Mouse (Mus musculus): ENCODE data around the gene Ap3b2. TPM values are rescaled to one million over a fixed set of nuclear protein-coding genes. Genes with fewer than 3 reads are reported as not detected.

Gene Ap3b2
- not detected for polyA plus RNA-seq (2017; shearing (Covaris generic))

GRCm38 (mm10) chr7:81493331-81494021 is at the start of gene Ap3b2:
Gene Ap3b2, minus strand, starts transcription at chr7:81493925.

GRCm38 (mm10) chr7:81498181-81498580 is 4.5 kb upstream of the Ap3b2 start, which contains the start of gene BC048679:
Gene BC048679, minus strand, starts transcription at chr7:81498281.

GRCm38 (mm10) chr7:81455155-81455651 is 38.5 kb downstream of the Ap3b2 start, which contains the start of gene Cpeb1:
Gene Cpeb1, minus strand, starts transcription at chr7:81455465.

Other genes with a start within 250 kb of the Ap3b2 start
- 565 TPM for gene Rps17, start 148.7 kb downstream of the Ap3b2 start, polyA plus RNA-seq (2017; shearing (Covaris generic))
- gene Cpeb1, start 38.5 kb downstream of the Ap3b2 start, polyA plus RNA-seq (2017; shearing (Covaris generic)): 0.20 TPM
- not detected for gene BC048679, start 4.4 kb upstream of the Ap3b2 start, polyA plus RNA-seq (2017; shearing (Covaris generic))
- 0.95 TPM for gene Fsd2, start 73.0 kb upstream of the Ap3b2 start, polyA plus RNA-seq (2017; shearing (Covaris generic))
- gene Whamm, start 77.3 kb upstream of the Ap3b2 start, polyA plus RNA-seq (2017; shearing (Covaris generic)): 36.2 TPM
- not detected for gene Homer2, start 213.6 kb upstream of the Ap3b2 start, polyA plus RNA-seq (2017; shearing (Covaris generic))

Data from effector memory CD4-positive, alpha-beta T cell, adult 5 months (primary cell).